Mouse (Mus musculus) lung, adult 2 months (tissue): ENCODE results near the gene Rtn4rl1.

Experiments
- CTCF ChIP-seq: fragments of 200-500 bp; IDR thresholded peaks from 2 replicates; pipeline ENCODE4 v1.5.1; 2011; ENCODE audit warnings: mild to moderate bottlenecking, low read length, control low read depth; ENCODE audit not compliant: insufficient read depth
- POLR2A ChIP-seq: fragments of 200-500 bp; IDR thresholded peaks from 2 replicates; pipeline ENCODE4 v1.6.1; 2011; ENCODE audit warnings: low read depth, mild to moderate bottlenecking, control low read depth, low read length, borderline replicate concordance; ENCODE audit errors: extremely low read depth

GRCm38 (mm10) chr11:75280066-75280410 lies 86.5 kb downstream of the Rtn4rl1 start:
- TF ChIP-seq CTCF (no peak), POLR2A (no peak)
